Mouse (Mus musculus) MEL (cell line): ENCODE data around the gene Manba. TPM values are rescaled to one million over a fixed set of nuclear protein-coding genes. Genes with fewer than 3 reads are reported as not detected.

Experiments used
- DNase-seq: peaks from one replicate; pipeline ENCODE4 v3.0.0; 2011; ENCODE audit warnings: low read depth, low spot score
- H3K27ac ChIP-seq: 2 replicates; pipeline ENCODE4 v1.5.1; 2012; ENCODE audit warnings: low read depth, mild to moderate bottlenecking, control low read depth, low read length, moderate library complexity; ENCODE audit not compliant: control insufficient read depth
- H3K27me3 ChIP-seq, 2 experiments: fragments of 150-350 bp in 1 of 2; sonication (generic) in 1 of 2; 2 replicates each; pipeline ENCODE4 v1.6.1; 2012; ENCODE audit warnings: low read length in 2 of 2, mild to moderate bottlenecking in 2 of 2, improper control_type of control experiment in 1 of 2, moderate library complexity in 1 of 2; ENCODE audit not compliant: insufficient read depth in 2 of 2, control insufficient read depth in 1 of 2
- H3K36me3 ChIP-seq, 2 experiments: 2 replicates each; pipeline ENCODE4 v1.6.1; 2012 to 2014; ENCODE audit warnings: low read length in 2 of 2, improper control_type of control experiment in 1 of 2, inconsistent platforms in 1 of 2, mild to moderate bottlenecking in 1 of 2; ENCODE audit not compliant: insufficient read depth in 2 of 2, control insufficient read depth in 1 of 2
- H3K4me1 ChIP-seq, 2 experiments: fragments of 150-350 bp in 1 of 2; sonication (generic) in 1 of 2; 2 replicates each; pipeline ENCODE4 v1.6.1; 2012; ENCODE audit warnings: low read length in 2 of 2, improper control_type of control experiment in 1 of 2, mild to moderate bottlenecking in 1 of 2; ENCODE audit not compliant: insufficient read depth in 2 of 2, control insufficient read depth in 1 of 2
- H3K4me3 ChIP-seq, 2 experiments: fragments of 150-350 bp in 1 of 2; sonication (generic) in 1 of 2; 2 replicates each; pipeline ENCODE4 v1.5.1; 2012; ENCODE audit warnings: low read depth in 2 of 2, low read length in 2 of 2, mild to moderate bottlenecking in 2 of 2, moderate library complexity in 2 of 2, control low read depth in 1 of 2, improper control_type of control experiment in 1 of 2; ENCODE audit not compliant: control insufficient read depth in 1 of 2, insufficient read depth in 1 of 2
- H3K79me2 ChIP-seq: 2 replicates; pipeline ENCODE4 v1.6.1; 2012; ENCODE audit warnings: mild to moderate bottlenecking, low read length, moderate library complexity; ENCODE audit not compliant: control insufficient read depth, poor library complexity, insufficient read depth
- H3K9ac ChIP-seq: 2 replicates; pipeline ENCODE4 v1.6.1; 2012; ENCODE audit warnings: low read depth, mild to moderate bottlenecking, control low read depth, low read length, moderate library complexity; ENCODE audit not compliant: control insufficient read depth, poor library complexity, severe bottlenecking
- H3K9me3 ChIP-seq: fragments of 150-350 bp; sonication (generic); replicated peaks from 2 replicates; pipeline ENCODE4 v1.6.1; 2012; ENCODE audit warnings: mild to moderate bottlenecking, low read length, improper control_type of control experiment, moderate library complexity; ENCODE audit not compliant: insufficient read depth
- CHD1 ChIP-seq: IDR thresholded peaks from 2 replicates; pipeline ENCODE4 v1.6.1; 2012; ENCODE audit warnings: low read depth, mild to moderate bottlenecking, inconsistent platforms, low read length, improper control_type of control experiment
- CHD2 ChIP-seq: IDR thresholded peaks from 2 replicates; pipeline ENCODE4 v1.6.1; 2011; ENCODE audit warnings: low read length, improper control_type of control experiment
- CTCF ChIP-seq, 3 experiments: IDR thresholded peaks in 2 of 3; conservative IDR thresholded peaks in 1 of 3; 2 replicates each; pipeline ENCODE4 v1.5.1; 2011 to 2012; ENCODE audit warnings: low read length in 3 of 3, low read depth in 2 of 3, mild to moderate bottlenecking in 2 of 3, improper control_type of control experiment in 1 of 3, inconsistent platforms in 1 of 3, mixed read lengths in 1 of 3, moderate library complexity in 1 of 3; ENCODE audit not compliant: control insufficient read depth in 1 of 3, insufficient read depth in 1 of 3, poor library complexity in 1 of 3, severe bottlenecking in 1 of 3
- E2F4 ChIP-seq: IDR thresholded peaks from 2 replicates; pipeline ENCODE4 v1.6.1; 2011; ENCODE audit warnings: low read depth, low read length, improper control_type of control experiment, borderline replicate concordance
- ELF1 ChIP-seq: IDR thresholded peaks from 2 replicates; pipeline ENCODE4 v1.6.1; 2014; ENCODE audit warnings: low read depth, mild to moderate bottlenecking, inconsistent platforms, low read length, improper control_type of control experiment, moderate library complexity
- EP300 ChIP-seq, 2 experiments: IDR thresholded peaks; 2 replicates each; pipeline ENCODE4 v1.6.1; 2011; ENCODE audit warnings: improper control_type of control experiment in 2 of 2, low read length in 2 of 2, low read depth in 1 of 2, mild to moderate bottlenecking in 1 of 2
- ETS1 ChIP-seq: IDR thresholded peaks from 2 replicates; pipeline ENCODE4 v1.6.1; 2012; ENCODE audit warnings: low read depth, mild to moderate bottlenecking, inconsistent platforms, low read length, improper control_type of control experiment, moderate library complexity
- GABPA ChIP-seq: IDR thresholded peaks from 2 replicates; pipeline ENCODE4 v1.6.1; 2012; ENCODE audit warnings: low read depth, mild to moderate bottlenecking, inconsistent platforms, low read length, improper control_type of control experiment, moderate library complexity
- HCFC1 ChIP-seq: IDR thresholded peaks from 2 replicates; pipeline ENCODE4 v1.6.1; 2012; ENCODE audit warnings: low read depth, mild to moderate bottlenecking, inconsistent platforms, low read length, improper control_type of control experiment, moderate library complexity
- KAT2A ChIP-seq: conservative IDR thresholded peaks from 2 replicates; pipeline ENCODE4 v1.6.1; 2012; ENCODE audit warnings: low read depth, low read length, improper control_type of control experiment, inconsistent platforms
- MAFK ChIP-seq: IDR thresholded peaks from 2 replicates; pipeline ENCODE4 v1.6.1; 2011; ENCODE audit warnings: low read depth, mild to moderate bottlenecking, low read length, improper control_type of control experiment, borderline replicate concordance
- MAX ChIP-seq: IDR thresholded peaks from 2 replicates; pipeline ENCODE4 v1.6.1; 2011; ENCODE audit warnings: low read length, improper control_type of control experiment
- MAZ ChIP-seq: IDR thresholded peaks from 2 replicates; pipeline ENCODE4 v1.6.1; 2012; ENCODE audit warnings: low read depth, mild to moderate bottlenecking, inconsistent platforms, low read length, improper control_type of control experiment
- MEF2A ChIP-seq: IDR thresholded peaks from 2 replicates; pipeline ENCODE4 v1.6.1; 2014; ENCODE audit warnings: low read depth, mild to moderate bottlenecking, inconsistent platforms, low read length, improper control_type of control experiment; ENCODE audit not compliant: poor library complexity, insufficient replicate concordance, severe bottlenecking; ENCODE audit errors: extremely low read depth
- MXI1 ChIP-seq: IDR thresholded peaks from 2 replicates; pipeline ENCODE4 v1.6.1; 2011; ENCODE audit warnings: mild to moderate bottlenecking, low read depth, low read length, improper control_type of control experiment
- MYB ChIP-seq: IDR thresholded peaks from 2 replicates; pipeline ENCODE4 v1.6.1; 2011; ENCODE audit warnings: mild to moderate bottlenecking, low read depth, low read length, improper control_type of control experiment
- POLR2A ChIP-seq, 2 experiments: IDR thresholded peaks; 2 replicates each; pipeline ENCODE4 v1.6.1; 2011 to 2012; ENCODE audit warnings: low read length in 2 of 2, mild to moderate bottlenecking in 2 of 2, control low read depth in 1 of 2, improper control_type of control experiment in 1 of 2, low read depth in 1 of 2, moderate library complexity in 1 of 2; ENCODE audit not compliant: control insufficient read depth in 1 of 2, insufficient read depth in 1 of 2, poor library complexity in 1 of 2
- POLR2AphosphoS2 ChIP-seq: IDR thresholded peaks from 2 replicates; pipeline ENCODE4 v1.6.1; 2011; ENCODE audit warnings: low read length, improper control_type of control experiment
- RCOR1 ChIP-seq: IDR thresholded peaks from 2 replicates; pipeline ENCODE4 v1.6.1; 2012; ENCODE audit warnings: low read depth, mild to moderate bottlenecking, inconsistent platforms, low read length, improper control_type of control experiment
- TAL1 ChIP-seq: IDR thresholded peaks from 2 replicates; pipeline ENCODE4 v1.6.1; 2012; ENCODE audit warnings: mild to moderate bottlenecking, inconsistent platforms, low read length, moderate library complexity, mixed read lengths
- TBP ChIP-seq: IDR thresholded peaks from 2 replicates; pipeline ENCODE4 v1.8.0; 2011; ENCODE audit warnings: low read depth, low read length, improper control_type of control experiment
- UBTF ChIP-seq: IDR thresholded peaks from 2 replicates; pipeline ENCODE4 v1.6.1; 2012; ENCODE audit warnings: low read depth, mild to moderate bottlenecking, inconsistent platforms, low read length, improper control_type of control experiment, moderate library complexity, borderline replicate concordance; ENCODE audit not compliant: insufficient read depth
- USF1 ChIP-seq: IDR thresholded peaks from 2 replicates; pipeline ENCODE4 v1.6.1; 2014; ENCODE audit warnings: low read depth, mild to moderate bottlenecking, inconsistent platforms, low read length, improper control_type of control experiment, moderate library complexity
- ZC3H11A ChIP-seq: IDR thresholded peaks from 2 replicates; pipeline ENCODE4 v1.6.1; 2012; ENCODE audit warnings: low read depth, mild to moderate bottlenecking, inconsistent platforms, low read length, improper control_type of control experiment
- ZKSCAN1 ChIP-seq: IDR thresholded peaks from 2 replicates; pipeline ENCODE4 v1.6.1; 2012; ENCODE audit warnings: low read depth, mild to moderate bottlenecking, inconsistent platforms, low read length, improper control_type of control experiment, moderate library complexity
- polyA plus RNA-seq, 2 experiments: library from polyadenylated mRNA; stranded (reverse) in 1 of 2; unstranded in 1 of 2; fragments of >175 nt in 1 of 2; fragments of >200 nt in 1 of 2; gene quantifications; 2 replicates each; pipeline versions ENCODE4 v1.2.1 to v1.2.4; 2012; ENCODE audit warnings: low replicate concordance in 2 of 2, low read depth in 1 of 2; ENCODE audit not compliant: insufficient read length in 2 of 2, insufficient read depth in 1 of 2, missing spikeins in 1 of 2
- total RNA-seq: library from RNA; depleted of rRNA; stranded (reverse); fragments of 300-350 nt; gene quantifications from 2 replicates; pipeline ENCODE4 v1.2.3, GENCODE M21; 2012

Manba gene
- total and polyA plus RNA-seq, 3 experiments, result 8.1 to 10.6 TPM; not detected in 1

GRCm38 (mm10) chr3:135513800-135514425 is 28.5 kb downstream of the Manba start:
- no peaks in the 10 kb centered on the region for H3K79me2 ChIP-seq
- H3K27ac ChIP-seq, result no peak overlapping the region
- no peaks in the 10 kb centered on the region for H3K9me3 ChIP-seq
- no peak overlapping the region for H3K4me3 ChIP-seq
- H3K36me3 ChIP-seq, result no peaks in the 10 kb centered on the region; a peak in 2 of 4 replicates
- TF ChIP-seq TAL1 (no peak), MAX (no peak), USF1 (no peak), GABPA (no peak), HCFC1 (no peak), POLR2A (IDR thresholded peaks at IDR 0.05; ENCODE audit: control insufficient read depth in 1 of 2, insufficient read depth in 1 of 2, low read depth in 1 of 2, low read length in 2 of 2, poor library complexity in 1 of 2) (no peak), ZC3H11A (no peak), MAZ (no peak)
- TF ChIP-seq, all 39 proteins: peak for 0
- H3K4me1 ChIP-seq, result peaks cover 0 to 7% of the 10 kb centered on the region in 2 experiments; a peak in 1 of 4 replicates
- no peaks in the 10 kb centered on the region for H3K27me3 ChIP-seq
- DNase-seq, result no peak
- no peak overlapping the region for H3K9ac ChIP-seq

- no peak for DNase-seq
- Histone ChIP-seq H3K36me3 (no peaks in the 10 kb centered on the region; a peak in 2 of 4 replicates), H3K79me2 (no peaks in the 10 kb centered on the region), H3K4me1 (peaks cover 0 to 7% of the 10 kb centered on the region in 2 experiments; a peak in 1 of 4 replicates), H3K4me3 (no peak overlapping the region), H3K9ac (no peak overlapping the region), H3K9me3 (no peaks in the 10 kb centered on the region), H3K27ac (no peak overlapping the region), H3K27me3 (no peaks in the 10 kb centered on the region)
- no peak for TF ChIP-seq ETS1
- TF ChIP-seq GABPA, result no peak
- no peak for TF ChIP-seq KAT2A
- TF ChIP-seq MEF2A, result no peak
- no peak for TF ChIP-seq CHD2
- no peak for TF ChIP-seq ZKSCAN1
- TF ChIP-seq POLR2AphosphoS2, result no peak
- no peak for TF ChIP-seq CHD1
- no peak for TF ChIP-seq UBTF
- no peak for TF ChIP-seq RCOR1
- no peak for TF ChIP-seq E2F4
- TF ChIP-seq ELF1, result no peak
- TF ChIP-seq MXI1, result no peak
- no peak for TF ChIP-seq TBP
- TF ChIP-seq CTCF (IDR thresholded peaks at IDR 0.05 in 2 of 3, conservative IDR thresholded peaks at IDR 0.05 in 1 of 3; ENCODE audit: control insufficient read depth in 1 of 3, insufficient read depth in 1 of 3, low read depth in 2 of 3, low read length in 3 of 3, poor library complexity in 1 of 3, severe bottlenecking in 1 of 3), result no peak
- no peak for TF ChIP-seq TAL1
- TF ChIP-seq HCFC1, result no peak
- TF ChIP-seq MYB, result no peak
- no peak for TF ChIP-seq MAFK
- no peak for TF ChIP-seq EP300 (IDR thresholded peaks at IDR 0.05; ENCODE audit: low read depth in 1 of 2, low read length in 2 of 2)
Measured at GRCm38 (mm10) chr3:135515246-135515645, 29.8 kb downstream of the Manba start.
